Mouse (Mus musculus) liver, adult 2 months (tissue): ENCODE measurements around the gene Sgcd. TPM values are rescaled to one million over a fixed set of nuclear protein-coding genes. Genes with fewer than 3 reads are reported as not detected.
A peak's percentile ranks its signal among the peaks of the same experiment; 100 is the strongest.
"Not testable (repeated sequence)": the region's sequence is repeated elsewhere in the genome, so short reads cannot be mapped to it uniquely, and the experiment has no call there.

Source experiments
- DNase-seq: peaks from one replicate; pipeline ENCODE4 v3.0.0-alpha.2; 2011; ENCODE audit warnings: low read depth, low spot score; ENCODE audit errors: extremely low read depth
- H3K27ac ChIP-seq: fragments of 200-500 bp; replicated peaks from 2 replicates; pipeline ENCODE4 v1.5.1; 2012; ENCODE audit warnings: low read depth, mild to moderate bottlenecking, control low read depth, inconsistent platforms, low read length; ENCODE audit not compliant: insufficient read depth
- H3K27me3 ChIP-seq: fragments of 200-500 bp; 2 replicates; pipeline ENCODE4 v1.6.1; 2012; ENCODE audit warnings: mild to moderate bottlenecking, moderate library complexity, low read length, inconsistent platforms; ENCODE audit not compliant: control insufficient read depth, insufficient read depth
- H3K36me3 ChIP-seq: fragments of 200-500 bp; 2 replicates; pipeline ENCODE4 v1.6.1; 2012; ENCODE audit warnings: low read length, inconsistent platforms; ENCODE audit not compliant: control insufficient read depth, insufficient read depth
- H3K4me1 ChIP-seq: fragments of 200-500 bp; 2 replicates; pipeline ENCODE4 v1.6.1; 2011; ENCODE audit warnings: low read length; ENCODE audit not compliant: control insufficient read depth, insufficient read depth
- H3K4me3 ChIP-seq: fragments of 200-500 bp; 2 replicates; pipeline ENCODE4 v1.5.1; 2011; ENCODE audit warnings: low read depth, mild to moderate bottlenecking, control low read depth, low read length, moderate library complexity; ENCODE audit not compliant: insufficient read depth
- H3K79me2 ChIP-seq: fragments of 200-500 bp; 2 replicates; pipeline ENCODE4 v1.6.1; 2012; ENCODE audit warnings: inconsistent platforms, mild to moderate bottlenecking, low read length, moderate library complexity; ENCODE audit not compliant: control insufficient read depth, insufficient read depth
- H3K9ac ChIP-seq: fragments of 200-500 bp; 2 replicates; pipeline ENCODE4 v1.6.1; 2012; ENCODE audit warnings: low read depth, mild to moderate bottlenecking, control low read depth, inconsistent platforms, low read length
- CTCF ChIP-seq: fragments of 200-500 bp; IDR thresholded peaks from 2 replicates; pipeline ENCODE4 v1.5.1; 2011; ENCODE audit warnings: low read depth, low read length, control low read depth
- POLR2A ChIP-seq: fragments of 200-500 bp; IDR thresholded peaks from 2 replicates; pipeline ENCODE4 v1.6.1; 2011; ENCODE audit warnings: low read length, control low read depth; ENCODE audit not compliant: insufficient read depth; ENCODE audit errors: extremely low read depth
- WGBS: fragments of 180-500 bp; shearing (Covaris S2); methylation state at CpG from one replicate; pipeline ENCODE4 v1.1.7; 2018; 5-methylcytosine and 5-hydroxymethylcytosine counted together
- polyA plus RNA-seq: library from polyadenylated mRNA; depleted of rRNA; stranded (reverse); fragments of >200 nt; gene quantifications from 2 replicates; pipeline ENCODE4 v1.2.3, GENCODE M21; 2012
- total RNA-seq: library from RNA; depleted of rRNA; stranded (reverse); fragments of >200 nt; gene quantifications from 2 replicates; pipeline ENCODE4 v1.2.3, GENCODE M21; 2014

Sgcd gene
- total and polyA plus RNA-seq, 2 experiments: 0.37 TPM; not detected in 1

GRCm38 (mm10) chr11:47776019-47776418, 212.8 kb downstream of the Sgcd start:
- Histone ChIP-seq H3K4me3 (no peak overlapping the region), H3K27ac (no peak overlapping the region), H3K79me2 (no peaks in the 10 kb centered on the region), H3K9ac (no peak overlapping the region), H3K27me3 (no peaks in the 10 kb centered on the region), H3K36me3 (no peaks in the 10 kb centered on the region), H3K4me1 (no peaks in the 10 kb centered on the region)
- WGBS: 25% methylated on average over 1 of the region's 1 CpGs
- TF ChIP-seq CTCF: no peak
- no peak for TF ChIP-seq POLR2A
- peak; percentile 16 for DNase-seq

- 87% methylated on average over 2 of the region's 2 CpGs for WGBS
- no peaks in the 10 kb centered on the region for H3K4me1 ChIP-seq
Measured at GRCm38 (mm10) chr11:47765859-47766258, 222.9 kb downstream of the Sgcd start.

GRCm38 (mm10) chr11:47763569-47763968, 225.2 kb downstream of the Sgcd start:
- DNase-seq: not testable (repeated sequence)
- WGBS: 86% methylated on average over 3 of the region's 3 CpGs

More at GRCm38 (mm10) chr11:47765859-47766258, 222.9 kb downstream of the Sgcd start:
- TF ChIP-seq CTCF (no peak), POLR2A (no peak)
- Histone ChIP-seq H3K27ac (no peak overlapping the region), H3K4me3 (no peak overlapping the region), H3K9ac (no peak overlapping the region), H3K27me3 (no peaks in the 10 kb centered on the region), H3K36me3 (no peaks in the 10 kb centered on the region), H3K79me2 (no peaks in the 10 kb centered on the region)
- DNase-seq: no peak

GRCm38 (mm10) chr11:47759015-47759414, 229.8 kb downstream of the Sgcd start:
- TF ChIP-seq CTCF (no peak), POLR2A (no peak)
- no peaks in the 10 kb centered on the region for H3K36me3 ChIP-seq
- no peak overlapping the region for H3K9ac ChIP-seq
- no peak overlapping the region for H3K4me3 ChIP-seq
- 70% methylated on average over 4 of the region's 4 CpGs for WGBS
- no peaks in the 10 kb centered on the region for H3K79me2 ChIP-seq
- no peak overlapping the region for H3K27ac ChIP-seq
- H3K27me3 ChIP-seq: no peaks in the 10 kb centered on the region
- no peak for DNase-seq
- no peaks in the 10 kb centered on the region for H3K4me1 ChIP-seq

More at GRCm38 (mm10) chr11:47763569-47763968, 225.2 kb downstream of the Sgcd start:
- H3K36me3 ChIP-seq, H3K27ac ChIP-seq, H3K27me3 ChIP-seq, H3K4me3 ChIP-seq, H3K4me1 ChIP-seq, H3K79me2 ChIP-seq, H3K9ac ChIP-seq: not testable (repeated sequence)

- H3K79me2 ChIP-seq: no peaks in the 10 kb centered on the region
- no peak overlapping the region for H3K27ac ChIP-seq
- no peak overlapping the region for H3K9ac ChIP-seq
- DNase-seq: peak; percentile 13
- H3K4me1 ChIP-seq: no peaks in the 10 kb centered on the region
- WGBS: 24% methylated on average over 2 of the region's 2 CpGs
- TF ChIP-seq POLR2A (no peak), CTCF (no peak)
- H3K36me3 ChIP-seq: no peaks in the 10 kb centered on the region
- H3K4me3 ChIP-seq: no peak overlapping the region
- no peaks in the 10 kb centered on the region for H3K27me3 ChIP-seq
Measured at GRCm38 (mm10) chr11:47742806-47743205, 246.0 kb downstream of the Sgcd start.

- Histone ChIP-seq H3K27ac (no peak overlapping the region), H3K27me3 (no peaks in the 10 kb centered on the region), H3K79me2 (no peaks in the 10 kb centered on the region), H3K4me3 (no peak overlapping the region), H3K4me1 (no peaks in the 10 kb centered on the region), H3K36me3 (no peaks in the 10 kb centered on the region), H3K9ac (no peak overlapping the region)
- TF ChIP-seq CTCF (no peak), POLR2A (no peak)
- WGBS: 78% methylated on average over 8 of the region's 8 CpGs
- DNase-seq: no peak
Measured at GRCm38 (mm10) chr11:47704930-47705787, 283.6 kb downstream of the Sgcd start.
